Mouse (Mus musculus) kidney, postnatal 0 days (tissue): ENCODE data around the gene Nr2c1. TPM values are rescaled to one million over a fixed set of nuclear protein-coding genes. Genes with fewer than 3 reads are reported as not detected.

Experiments used
- ATAC-seq: fragments of 200-750 bp; cut with Nextera tagmentation; replicated peaks from 2 replicates; pipeline ENCODE4 v1.8.0; 2017; ENCODE audit warnings: low read depth, moderate number of reproducible peaks, moderate TSS enrichment, moderate library complexity; ENCODE audit not compliant: low FRiP score
- DNase-seq: peaks from one replicate; pipeline ENCODE4 v3.0.0-alpha.2; 2016; ENCODE audit warnings: low spot score
- H3K27ac ChIP-seq: fragments of 300-500 bp; sonication (generic); 2 replicates; pipeline ENCODE4 v1.5.1; 2014; ENCODE audit warnings: mild to moderate bottlenecking
- H3K27me3 ChIP-seq: fragments of 300-500 bp; sonication (generic); 2 replicates; pipeline ENCODE4 v1.6.1; 2014; ENCODE audit warnings: low read length, mixed read lengths; ENCODE audit not compliant: insufficient read depth
- H3K36me3 ChIP-seq: fragments of 300-500 bp; sonication (generic); 2 replicates; pipeline ENCODE4 v1.6.1; 2014; ENCODE audit warnings: low read length, mixed read lengths; ENCODE audit not compliant: insufficient read depth
- H3K4me1 ChIP-seq: fragments of 300-500 bp; sonication (generic); replicated peaks from 2 replicates; pipeline ENCODE4 v1.6.1; 2014; ENCODE audit warnings: antibody characterized with exemption, low read length, mixed read lengths; ENCODE audit not compliant: insufficient read depth
- H3K4me2 ChIP-seq: fragments of 300-500 bp; sonication (generic); 2 replicates; pipeline ENCODE4 v1.6.1; 2014; ENCODE audit warnings: mild to moderate bottlenecking, low read length, moderate library complexity, mixed read lengths
- H3K4me3 ChIP-seq: fragments of 300-500 bp; sonication (generic); replicated peaks from 2 replicates; pipeline ENCODE4 v1.5.1; 2014; ENCODE audit warnings: low read depth, low read length
- H3K9ac ChIP-seq: fragments of 300-500 bp; sonication (generic); 2 replicates; pipeline ENCODE4 v1.6.1; 2014; ENCODE audit warnings: low read depth, low read length
- H3K9me3 ChIP-seq: fragments of 300-500 bp; sonication (generic); replicated peaks from 2 replicates; pipeline ENCODE4 v1.6.1; 2016; ENCODE audit warnings: low read length, inconsistent platforms, mixed read lengths
- CTCF ChIP-seq: IDR thresholded peaks from 2 replicates; pipeline ENCODE4 v1.5.1; 2016; ENCODE audit warnings: antibody characterized with exemption, low read depth, mild to moderate bottlenecking, moderate library complexity
- WGBS: fragments of 180-500 bp; shearing (Covaris S2); extraction: QIAGEN DNeasy Blood & Tissue Kit; methylation state at CpG from one replicate; pipeline ENCODE4 v1.1.7; 2014; 5-methylcytosine and 5-hydroxymethylcytosine counted together
- polyA plus RNA-seq: library from polyadenylated mRNA; unstranded; fragments of >200 nt; fragmentation: Nextera tagmentation; extraction: Ambion mirVana; gene quantifications from 2 replicates; pipeline ENCODE4 v1.2.1, GENCODE M21; 2015

The Nr2c1 gene
- polyA plus RNA-seq, 1 experiment from 2014 or later: 5.7 TPM

- peaks cover 58% of the 10 kb centered on the region for H3K36me3 ChIP-seq
- H3K4me3 ChIP-seq: no peak overlapping the region
- DNase-seq (no peak), ATAC-seq (no peak)
- no peak for TF ChIP-seq CTCF
- no peaks in the 10 kb centered on the region for H3K27me3 ChIP-seq
- no peaks in the 10 kb centered on the region for H3K4me1 ChIP-seq
- H3K9ac ChIP-seq: no peak overlapping the region
- 72% methylated on average over 5 of the region's 5 CpGs for WGBS
- H3K27ac ChIP-seq: no peak overlapping the region
- H3K4me2 ChIP-seq: no peak overlapping the region
- H3K9me3 ChIP-seq: no peaks in the 10 kb centered on the region
Measured at GRCm38 (mm10) chr10:94164104-94164845, 16.5 kb downstream of the Nr2c1 start.

DNA sequence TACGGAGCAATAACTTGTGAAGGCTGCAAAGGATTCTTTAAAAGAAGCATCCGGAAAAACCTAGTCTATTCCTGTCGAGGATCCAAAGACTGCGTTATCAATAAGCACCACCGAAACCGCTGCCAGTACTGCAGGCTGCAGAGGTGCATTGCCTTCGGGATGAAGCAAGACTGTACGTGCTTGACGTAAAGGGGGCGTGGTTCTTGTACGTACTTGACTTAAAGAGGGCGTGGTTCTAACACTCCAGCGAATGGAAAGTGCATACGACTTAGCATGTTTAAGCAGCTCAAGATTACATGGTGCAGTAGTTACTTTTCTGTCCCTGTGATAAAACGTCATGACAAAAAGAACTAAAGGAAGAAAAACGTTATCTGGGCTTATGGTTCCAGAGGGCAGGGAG lies 17.6 kb downstream of the Nr2c1 start:
- Histone ChIP-seq H3K27ac (no peak overlapping the region), H3K4me3 (no peak overlapping the region), H3K36me3 (peaks cover 62% of the 10 kb centered on the region), H3K4me2 (no peak overlapping the region), H3K27me3 (no peaks in the 10 kb centered on the region), H3K4me1 (no peaks in the 10 kb centered on the region), H3K9me3 (no peaks in the 10 kb centered on the region), H3K9ac (no peak overlapping the region)
- 91% methylated on average over 16 of the region's 16 CpGs for WGBS
- no peak for TF ChIP-seq CTCF
- ATAC-seq (no peak), DNase-seq (no peak)

DNA sequence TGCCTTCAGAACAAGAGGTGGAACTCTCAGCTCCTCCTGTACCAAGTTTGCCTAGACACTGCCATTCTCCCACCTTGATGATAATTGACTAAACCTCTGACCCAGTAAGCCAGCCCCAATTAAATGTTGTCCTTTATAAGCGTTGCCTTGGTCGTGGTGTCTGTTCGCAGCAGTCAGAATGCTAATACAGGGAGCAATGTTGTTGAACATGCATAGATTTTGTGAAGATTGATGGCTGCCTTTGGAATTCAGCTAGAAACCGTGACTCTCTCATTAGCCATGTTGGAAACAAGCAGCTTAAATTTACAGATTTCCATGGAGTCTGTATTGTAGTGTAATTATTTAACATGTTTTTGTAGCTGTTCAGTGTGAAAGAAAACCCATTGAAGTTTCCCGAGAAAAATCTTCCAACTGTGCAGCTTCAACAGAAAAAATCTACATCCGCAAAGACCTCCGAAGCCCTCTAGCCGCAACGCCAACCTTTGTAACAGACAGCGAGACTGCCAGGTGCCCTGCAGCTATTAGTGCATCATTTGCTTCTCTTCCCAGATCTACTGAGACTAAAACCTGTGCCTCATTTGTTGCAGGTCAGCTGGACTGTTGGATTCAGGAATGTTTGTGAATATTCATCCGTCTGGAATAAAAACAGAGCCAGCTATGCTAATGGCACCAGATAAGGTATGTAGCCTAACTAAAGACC lies 19.4 kb downstream of the Nr2c1 start:
- H3K36me3 ChIP-seq: peaks cover 68% of the 10 kb centered on the region
- no peak overlapping the region for H3K27ac ChIP-seq
- DNase-seq (no peak), ATAC-seq (no peak)
- TF ChIP-seq CTCF: no peak
- 90% methylated on average over 11 of the region's 11 CpGs for WGBS
- H3K9ac ChIP-seq: no peak overlapping the region
- no peaks in the 10 kb centered on the region for H3K9me3 ChIP-seq
- H3K4me3 ChIP-seq: no peak overlapping the region
- no peak overlapping the region for H3K4me2 ChIP-seq
- no peaks in the 10 kb centered on the region for H3K4me1 ChIP-seq
- H3K27me3 ChIP-seq: no peaks in the 10 kb centered on the region

DNA sequence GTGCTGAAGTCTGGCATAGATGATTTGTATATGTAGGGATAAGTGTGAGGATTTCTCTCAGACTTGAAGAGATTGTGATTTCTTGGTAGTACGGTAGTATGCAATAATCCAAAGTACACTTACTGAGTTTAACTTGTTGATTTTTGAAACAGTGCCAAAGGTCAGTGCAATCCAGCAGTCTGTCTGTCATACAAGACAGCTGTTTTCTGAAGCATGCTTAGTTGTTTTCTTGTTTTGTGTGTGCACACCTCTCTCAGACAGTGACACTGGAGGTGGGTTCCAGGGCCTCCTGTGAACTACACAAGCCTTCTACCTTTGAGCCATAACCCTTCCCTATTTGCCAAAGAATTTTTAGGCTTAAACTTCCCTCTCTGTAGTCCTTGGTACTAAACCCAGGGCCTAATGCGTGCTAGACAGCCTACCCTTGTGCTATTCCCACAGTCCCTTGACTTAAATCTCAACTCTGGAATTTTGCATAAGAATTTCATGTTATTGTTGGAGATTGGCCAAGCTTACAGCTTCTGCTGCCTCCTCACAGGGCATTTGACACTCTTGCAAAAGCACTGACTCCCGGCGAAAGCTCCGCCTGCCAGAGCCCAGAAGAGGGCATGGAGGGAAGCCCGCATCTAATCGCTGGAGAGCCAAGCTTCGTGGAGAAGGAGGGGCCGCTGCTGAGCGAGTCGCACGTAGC lies 23.8 kb downstream of the Nr2c1 start:
- TF ChIP-seq CTCF: no peak
- WGBS: 53% methylated on average over 12 of the region's 12 CpGs
- DNase-seq: peak; percentile 52
- Histone ChIP-seq H3K9ac (no peak overlapping the region), H3K36me3 (peaks cover 71% of the 10 kb centered on the region), H3K4me2 (no peak overlapping the region), H3K27ac (0 out of 2 replicates have a peak overlapping the region, but pooled peaks have one; percentile 26), H3K4me3 (no peak overlapping the region), H3K4me1 (no peaks in the 10 kb centered on the region), H3K9me3 (no peaks in the 10 kb centered on the region), H3K27me3 (no peaks in the 10 kb centered on the region)
- ATAC-seq: no peak

DNA sequence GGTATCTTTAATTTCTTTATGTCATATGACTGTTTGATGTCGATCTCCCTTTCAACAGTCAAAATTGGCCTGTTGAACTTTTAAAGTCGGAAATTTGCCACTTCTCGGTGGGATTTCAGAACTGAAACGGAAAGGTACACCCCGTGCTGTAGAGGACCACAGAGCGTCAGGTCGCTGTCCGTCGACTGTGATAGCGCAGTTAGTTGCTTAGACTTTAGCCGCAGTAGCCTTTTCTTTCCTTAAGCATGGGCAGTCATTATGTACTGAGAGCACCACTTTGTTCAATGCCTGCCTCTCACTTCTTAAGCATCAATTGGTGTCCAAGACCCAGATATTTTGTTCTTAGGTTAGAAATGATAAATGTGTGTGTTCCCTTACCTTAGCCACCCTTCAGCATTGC lies 24.3 kb downstream of the Nr2c1 start:
- 85% methylated on average over 11 of the region's 11 CpGs for WGBS
- no peak for ATAC-seq

GRCm38 (mm10) chr10:94172706-94173105 lies 24.9 kb downstream of the Nr2c1 start:
- H3K9me3 ChIP-seq: no peaks in the 10 kb centered on the region
- WGBS: 82% methylated on average over 6 of the region's 6 CpGs
- DNase-seq: no peak
- no peaks in the 10 kb centered on the region for H3K27me3 ChIP-seq
- no peak overlapping the region for H3K4me2 ChIP-seq
- H3K4me1 ChIP-seq: no peaks in the 10 kb centered on the region
- no peak for ATAC-seq
- no peak overlapping the region for H3K4me3 ChIP-seq
- TF ChIP-seq CTCF: no peak
- H3K36me3 ChIP-seq: peaks cover 60% of the 10 kb centered on the region
- no peak overlapping the region for H3K9ac ChIP-seq
- H3K27ac ChIP-seq: no peak overlapping the region

More for the DNA sequence above, 24.3 kb downstream of the Nr2c1 start:
- H3K4me2 ChIP-seq: no peak overlapping the region
- no peak overlapping the region for H3K27ac ChIP-seq
- no peaks in the 10 kb centered on the region for H3K9me3 ChIP-seq
- no peak for TF ChIP-seq CTCF
- H3K27me3 ChIP-seq: no peaks in the 10 kb centered on the region
- H3K9ac ChIP-seq: no peak overlapping the region
- H3K4me1 ChIP-seq: no peaks in the 10 kb centered on the region
- no peak for DNase-seq
- no peak overlapping the region for H3K4me3 ChIP-seq
- H3K36me3 ChIP-seq: peaks cover 66% of the 10 kb centered on the region
